ENCODE assay signal across 17 mouse cellular contexts in the genomic region with DNA sequence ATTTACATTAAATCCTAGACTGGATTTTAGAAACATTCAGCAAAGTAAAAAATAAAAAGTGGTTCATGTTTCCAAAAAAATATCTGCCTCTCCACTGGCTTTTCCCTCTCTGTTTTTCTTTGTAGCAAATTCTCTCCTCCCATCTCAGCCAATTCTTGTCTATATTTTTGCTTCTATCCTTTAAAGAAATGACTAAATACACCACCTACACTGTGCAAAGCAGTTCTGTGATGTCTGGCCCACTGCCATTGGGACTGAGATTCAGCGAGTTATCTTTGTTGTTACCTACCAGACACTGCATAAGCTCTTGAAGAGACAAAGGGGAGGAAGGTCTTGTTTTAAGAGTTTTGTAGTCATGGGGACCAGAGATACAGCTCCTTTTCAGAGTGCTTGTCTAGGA.
A peak's percentile ranks its signal among the peaks of the same experiment; 100 is the strongest.
DNase-seq lines count a peak whose midpoint lies in the region; ATAC-seq and TF ChIP-seq lines count a peak whose summit lies in the region.
"Had no signal": no experiment of that assay in that cellular context is flagged by ENCODE, and none has a peak within 500 bp of the region (broad histone marks: within the 10 kb centered on the region; RNA-seq: fewer than 3 reads in every experiment).

No protein-coding gene starts in this region.

- ATAC-seq in forebrain, embryonic 14.5 days, result no peak
- ATAC-seq in forebrain, embryonic 12.5 days (ENCODE audit: low FRiP score), result no peak
- ATAC-seq in intestine, postnatal 0 days, result no peak
- ATAC-seq: activated CD4-positive, CD25-positive, alpha-beta regulatory T cell, adult 4 months had no signal

- H3K9ac ChIP-seq in forebrain, embryonic 14.5 days (ENCODE audit: low read length), result no peak overlapping the region
- no peak overlapping the region for H3K9ac ChIP-seq in forebrain, embryonic 12.5 days
- H3K9ac ChIP-seq in intestine, postnatal 0 days (ENCODE audit: low read depth, low read length), result no peak overlapping the region
- no peak overlapping the region for H3K9ac ChIP-seq in heart, adult 2 months (ENCODE audit: low read depth, low read length)
- H3K9ac ChIP-seq: hindbrain, embryonic 12.5 days; midbrain, embryonic 12.5 days; neural tube, embryonic 15.5 days had no signal

- no peaks in the 10 kb centered on the region for H3K36me3 ChIP-seq in forebrain, embryonic 14.5 days (ENCODE audit: control insufficient read depth, insufficient read depth, low read length)
- no peaks in the 10 kb centered on the region for H3K36me3 ChIP-seq in forebrain, embryonic 12.5 days (replicated peaks)
- no peaks in the 10 kb centered on the region for H3K36me3 ChIP-seq in intestine, postnatal 0 days (ENCODE audit: control insufficient read depth, insufficient read depth)
- H3K36me3 ChIP-seq in heart, adult 2 months (ENCODE audit: control insufficient read depth, insufficient read depth, low read length), result no peaks in the 10 kb centered on the region; the same call in 1 of the 2 replicates
- H3K36me3 ChIP-seq: hindbrain, embryonic 12.5 days; midbrain, embryonic 12.5 days; neural tube, embryonic 15.5 days had no signal

- DNase-seq in forebrain, embryonic 14.5 days (ENCODE audit: low spot score), result peak; percentile 10
- peak; percentile 67 to 90 for DNase-seq in frontal cortex, postnatal 36 days (ENCODE audit: low spot score in 2 of 2)
- DNase-seq in left cerebral cortex, postnatal 14 days (ENCODE audit: low spot score in 2 of 2), result peak; percentile 69 to 80
- peak; percentile 40 for DNase-seq in right cerebral cortex, postnatal 4 days
- no peak for DNase-seq in ovary, postnatal 14 days (ENCODE audit: low spot score)
- DNase-seq in heart, adult 2 months, result no peak
- DNase-seq: adrenal gland, postnatal 36 days; kidney, adult 18-20 months; kidney, postnatal 25 days; lung, postnatal 36 days; thymus, adult 2 months had no signal

- H3K27ac ChIP-seq in forebrain, embryonic 14.5 days (ENCODE audit: low read depth, low read length), result no peak overlapping the region
- H3K27ac ChIP-seq in forebrain, embryonic 12.5 days, result no peak overlapping the region
- H3K27ac ChIP-seq in intestine, postnatal 0 days (ENCODE audit: low read depth, low read length), result no peak overlapping the region
- H3K27ac ChIP-seq in heart, adult 2 months, result no peak overlapping the region
- H3K27ac ChIP-seq: hindbrain, embryonic 12.5 days; midbrain, embryonic 12.5 days; neural tube, embryonic 15.5 days had no signal

- H3K79me2 ChIP-seq in heart, adult 2 months (replicated peaks; ENCODE audit: control insufficient read depth, insufficient read depth, low read length), result no peaks in the 10 kb centered on the region

- no peak for TF ChIP-seq EP300 in heart, adult 2 months (IDR thresholded peaks at IDR 0.05; ENCODE audit: insufficient read depth, low read depth, low read length)

- H3K27me3 ChIP-seq in forebrain, embryonic 14.5 days (replicated peaks; ENCODE audit: control insufficient read depth, insufficient read depth, low read length), result no peaks in the 10 kb centered on the region
- H3K27me3 ChIP-seq in forebrain, embryonic 12.5 days, result no peaks in the 10 kb centered on the region
- H3K27me3 ChIP-seq in intestine, postnatal 0 days (replicated peaks; ENCODE audit: control insufficient read depth, insufficient read depth, low read length), result no peaks in the 10 kb centered on the region
- H3K27me3 ChIP-seq in heart, adult 2 months (ENCODE audit: control insufficient read depth, insufficient read depth, low read length), result no peaks in the 10 kb centered on the region
- H3K27me3 ChIP-seq: hindbrain, embryonic 12.5 days; midbrain, embryonic 12.5 days; neural tube, embryonic 15.5 days had no signal

- H3K9me3 ChIP-seq in forebrain, embryonic 14.5 days (replicated peaks; ENCODE audit: control insufficient read depth, low read length), result no peaks in the 10 kb centered on the region
- no peaks in the 10 kb centered on the region for H3K9me3 ChIP-seq in forebrain, embryonic 12.5 days
- H3K9me3 ChIP-seq in intestine, postnatal 0 days (ENCODE audit: control insufficient read depth), result no peaks in the 10 kb centered on the region
- H3K9me3 ChIP-seq: hindbrain, embryonic 12.5 days; midbrain, embryonic 12.5 days; neural tube, embryonic 15.5 days had no signal

- WGBS in forebrain, embryonic 14.5 days, result 58% methylated on average over 1 of the region's 1 CpGs
- 70% methylated on average over 1 of the region's 1 CpGs for WGBS in forebrain, embryonic 12.5 days
- 59% methylated on average over 1 of the region's 1 CpGs for WGBS in intestine, postnatal 0 days
- 38% methylated on average over 1 of the region's 1 CpGs for WGBS in heart, adult 2 months

- no peaks in the 10 kb centered on the region for H3K4me1 ChIP-seq in forebrain, embryonic 14.5 days (ENCODE audit: control insufficient read depth, insufficient read depth, low read length)
- H3K4me1 ChIP-seq in forebrain, embryonic 12.5 days, result no peaks in the 10 kb centered on the region
- no peaks in the 10 kb centered on the region for H3K4me1 ChIP-seq in intestine, postnatal 0 days (replicated peaks; ENCODE audit: control insufficient read depth, insufficient read depth, low read length)
- H3K4me1 ChIP-seq in heart, adult 2 months (ENCODE audit: control insufficient read depth, insufficient read depth, low read length), result no peaks in the 10 kb centered on the region
- H3K4me1 ChIP-seq: hindbrain, embryonic 12.5 days; midbrain, embryonic 12.5 days; neural tube, embryonic 15.5 days had no signal

- no peak for TF ChIP-seq POLR2A in heart, adult 2 months (IDR thresholded peaks at IDR 0.05; ENCODE audit: insufficient read depth, low read depth, low read length)

- no peak overlapping the region for H3K4me2 ChIP-seq in forebrain, embryonic 14.5 days (ENCODE audit: low read length)
- no peak overlapping the region for H3K4me2 ChIP-seq in forebrain, embryonic 12.5 days
- H3K4me2 ChIP-seq in intestine, postnatal 0 days (replicated peaks; ENCODE audit: low read depth), result no peak overlapping the region
- H3K4me2 ChIP-seq: hindbrain, embryonic 12.5 days; midbrain, embryonic 12.5 days; neural tube, embryonic 15.5 days had no signal

- no peak overlapping the region for H3K4me3 ChIP-seq in forebrain, embryonic 14.5 days (ENCODE audit: low read depth, low read length)
- no peak overlapping the region for H3K4me3 ChIP-seq in forebrain, embryonic 12.5 days (replicated peaks)
- H3K4me3 ChIP-seq in intestine, postnatal 0 days (ENCODE audit: low read depth, low read length), result no peak overlapping the region
- H3K4me3 ChIP-seq in heart, adult 2 months, result no peak overlapping the region
- H3K4me3 ChIP-seq: hindbrain, embryonic 12.5 days; midbrain, embryonic 12.5 days; neural tube, embryonic 15.5 days had no signal

- intact Hi-C loops in left cerebral cortex, postnatal 14 days (cut with DNase I), result no loop called here
- intact Hi-C loops in heart, adult 2 months (cut with DNase I), result no loop called here

- TF ChIP-seq CTCF in intestine, postnatal 0 days (IDR thresholded peaks at IDR 0.05; ENCODE audit: low read depth), result no peak
- TF ChIP-seq CTCF in heart, adult 2 months (IDR thresholded peaks at IDR 0.05), result no peak

Comparison
In these comparisons a context has a peak if more than half of its experiments do, and no peak if none do; other contexts are left out.
1. DNase-seq: peak in forebrain, embryonic 14.5 days (single experiment), frontal cortex, postnatal 36 days (2 of 2), left cerebral cortex, postnatal 14 days (2 of 2) and right cerebral cortex, postnatal 4 days (single experiment); none in ovary, postnatal 14 days (single experiment) and heart, adult 2 months (0 of 2).